Mouse (Mus musculus) hindbrain, embryonic 11.5 days (tissue): Measurements from ENCODE around the gene Hk1. TPM values are rescaled to one million over a fixed set of nuclear protein-coding genes. Genes with fewer than 3 reads are reported as not detected.

ENCODE experiments used
- ATAC-seq: fragments of 200-750 bp; cut with Nextera tagmentation; 2 replicates; pipeline ENCODE4 v1.8.0; 2017; ENCODE audit warnings: mild to moderate bottlenecking, moderate TSS enrichment, moderate library complexity; ENCODE audit not compliant: low FRiP score
- DNase-seq: peaks from one replicate; pipeline ENCODE4 v3.0.0-alpha.2; 2015; ENCODE audit warnings: low spot score
- H3K27ac ChIP-seq: fragments of 300-500 bp; sonication (generic); 2 replicates; pipeline ENCODE4 v1.5.1; 2014; ENCODE audit warnings: mild to moderate bottlenecking, low read depth, low read length
- H3K27me3 ChIP-seq: fragments of 300-500 bp; sonication (generic); 2 replicates; pipeline ENCODE4 v1.6.1; 2014; ENCODE audit warnings: mild to moderate bottlenecking, low read length, moderate library complexity, mixed read lengths; ENCODE audit not compliant: control insufficient read depth, insufficient read depth
- H3K36me3 ChIP-seq: fragments of 300-500 bp; sonication (generic); 2 replicates; pipeline ENCODE4 v1.6.1; 2014; ENCODE audit warnings: mild to moderate bottlenecking, low read length, moderate library complexity, mixed read lengths; ENCODE audit not compliant: control insufficient read depth, insufficient read depth
- H3K4me1 ChIP-seq: fragments of 300-500 bp; sonication (generic); replicated peaks from 2 replicates; pipeline ENCODE4 v1.6.1; 2014; ENCODE audit warnings: low read length, mixed read lengths; ENCODE audit not compliant: control insufficient read depth, insufficient read depth
- H3K4me2 ChIP-seq: fragments of 300-500 bp; sonication (generic); replicated peaks from 2 replicates; pipeline ENCODE4 v1.6.1; 2014; ENCODE audit warnings: mild to moderate bottlenecking, low read depth, low read length
- H3K4me3 ChIP-seq: fragments of 300-500 bp; sonication (generic); 2 replicates; pipeline ENCODE4 v1.5.1; 2014; ENCODE audit warnings: low read depth, low read length
- H3K9ac ChIP-seq: fragments of 300-500 bp; sonication (generic); 2 replicates; pipeline ENCODE4 v1.6.1; 2014; ENCODE audit warnings: low read depth, low read length
- H3K9me3 ChIP-seq: fragments of 300-500 bp; sonication (generic); 2 replicates; pipeline ENCODE4 v1.6.1; 2016; ENCODE audit warnings: low read length; ENCODE audit not compliant: control insufficient read depth
- WGBS: fragments of 180-500 bp; shearing (Covaris S2); extraction: QIAGEN DNeasy Blood & Tissue Kit; methylation state at CpG from one replicate; pipeline ENCODE4 v1.1.7; 2014; 5-methylcytosine and 5-hydroxymethylcytosine counted together
- polyA plus RNA-seq: library from polyadenylated mRNA; unstranded; fragments of >200 nt; fragmentation: Nextera tagmentation; extraction: Ambion mirVana; gene quantifications from 2 replicates; pipeline ENCODE4 v1.2.1, GENCODE M21; 2014

Hk1 gene
- polyA plus RNA-seq, 1 experiment from 2014 or later, result 18.2 TPM

- 79% methylated on average over 11 of the region's 11 CpGs for WGBS
- Histone ChIP-seq H3K4me2 (no peak overlapping the region), H3K27ac (no peak overlapping the region), H3K9ac (no peak overlapping the region), H3K9me3 (no peaks in the 10 kb centered on the region), H3K27me3 (no peaks in the 10 kb centered on the region), H3K4me3 (no peak overlapping the region), H3K4me1 (no peaks in the 10 kb centered on the region; the same call in 1 of the 2 replicates), H3K36me3 (no peaks in the 10 kb centered on the region)
- no peak for ATAC-seq
- DNase-seq, result no peak
Observed at GRCm38 (mm10) chr10:62308896-62309491, 70.7 kb downstream of the Hk1 start.

GRCm38 (mm10) chr10:62306483-62306882 lies 73.2 kb downstream of the Hk1 start:
- Histone ChIP-seq H3K9ac (no peak overlapping the region), H3K9me3 (no peaks in the 10 kb centered on the region), H3K36me3 (no peaks in the 10 kb centered on the region), H3K4me3 (no peak overlapping the region), H3K27me3 (no peaks in the 10 kb centered on the region), H3K4me1 (no peaks in the 10 kb centered on the region), H3K4me2 (no peak overlapping the region), H3K27ac (no peak overlapping the region)
- DNase-seq, result no peak
- WGBS, result 61% methylated on average over 3 of the region's 3 CpGs
- no peak for ATAC-seq

- ATAC-seq, result no peak
- H3K27me3 ChIP-seq, result no peaks in the 10 kb centered on the region
- no peak for DNase-seq
- 89% methylated on average over 6 of the region's 6 CpGs for WGBS
- H3K4me1 ChIP-seq, result no peaks in the 10 kb centered on the region
- H3K9ac ChIP-seq, result no peak overlapping the region
- H3K27ac ChIP-seq, result no peak overlapping the region
- no peaks in the 10 kb centered on the region for H3K36me3 ChIP-seq
- no peak overlapping the region for H3K4me3 ChIP-seq
- no peaks in the 10 kb centered on the region for H3K9me3 ChIP-seq
- no peak overlapping the region for H3K4me2 ChIP-seq
Observed at GRCm38 (mm10) chr10:62305090-62305489, 74.6 kb downstream of the Hk1 start.

GRCm38 (mm10) chr10:62300006-62300827 lies 79.5 kb downstream of the Hk1 start:
- Histone ChIP-seq H3K4me1 (no peaks in the 10 kb centered on the region), H3K27ac (no peak overlapping the region), H3K9me3 (no peaks in the 10 kb centered on the region), H3K27me3 (no peaks in the 10 kb centered on the region), H3K36me3 (no peaks in the 10 kb centered on the region), H3K4me2 (no peak overlapping the region), H3K4me3 (no peak overlapping the region), H3K9ac (no peak overlapping the region)
- WGBS, result 89% methylated on average over 23 of the region's 23 CpGs
- DNase-seq (no peak), ATAC-seq (no peak)

GRCm38 (mm10) chr10:62296086-62296872 lies 83.4 kb downstream of the Hk1 start:
- Histone ChIP-seq H3K27ac (no peak overlapping the region), H3K4me2 (no peak overlapping the region; the same call in 1 of the 2 replicates), H3K9ac (no peak overlapping the region), H3K4me1 (no peaks in the 10 kb centered on the region), H3K4me3 (no peak overlapping the region), H3K27me3 (no peaks in the 10 kb centered on the region), H3K36me3 (no peaks in the 10 kb centered on the region), H3K9me3 (no peaks in the 10 kb centered on the region)
- peak; percentile 13 for DNase-seq
- no peak for ATAC-seq
- 71% methylated on average over 22 of the region's 26 CpGs for WGBS

GRCm38 (mm10) chr10:62294112-62294511 lies 85.6 kb downstream of the Hk1 start:
- WGBS, result 87% methylated on average over 4 of the region's 4 CpGs
- no peak overlapping the region for H3K27ac ChIP-seq
- H3K27me3 ChIP-seq, result no peaks in the 10 kb centered on the region
- no peak overlapping the region for H3K4me3 ChIP-seq
- H3K9me3 ChIP-seq, result no peaks in the 10 kb centered on the region
- H3K4me1 ChIP-seq, result no peaks in the 10 kb centered on the region
- no peaks in the 10 kb centered on the region for H3K36me3 ChIP-seq
- no peak overlapping the region for H3K9ac ChIP-seq
- DNase-seq (no peak), ATAC-seq (no peak)
- H3K4me2 ChIP-seq, result no peak overlapping the region

GRCm38 (mm10) chr10:62287460-62288124 lies 92.1 kb downstream of the Hk1 start:
- Histone ChIP-seq H3K36me3 (no peaks in the 10 kb centered on the region), H3K4me1 (no peaks in the 10 kb centered on the region), H3K9ac (no peak overlapping the region), H3K4me2 (no peak overlapping the region), H3K4me3 (no peak overlapping the region), H3K27ac (no peak overlapping the region), H3K27me3 (no peaks in the 10 kb centered on the region), H3K9me3 (no peaks in the 10 kb centered on the region)
- 82% methylated on average over 6 of the region's 6 CpGs for WGBS
- DNase-seq, result no peak
- ATAC-seq, result no peak

GRCm38 (mm10) chr10:62283206-62283792 lies 96.4 kb downstream of the Hk1 start:
- DNase-seq (no peak), ATAC-seq (no peak)
- H3K9ac ChIP-seq, result no peak overlapping the region
- no peak overlapping the region for H3K4me2 ChIP-seq
- H3K4me3 ChIP-seq, result no peak overlapping the region
- H3K4me1 ChIP-seq, result no peaks in the 10 kb centered on the region
- no peaks in the 10 kb centered on the region; the same call in 1 of the 2 replicates for H3K9me3 ChIP-seq
- 0 out of 2 replicates have a peak, but pooled peaks cover 5% of the 10 kb centered on the region for H3K36me3 ChIP-seq
- 81% methylated on average over 4 of the region's 4 CpGs for WGBS
- H3K27me3 ChIP-seq, result no peaks in the 10 kb centered on the region
- no peak overlapping the region for H3K27ac ChIP-seq
